Mouse (Mus musculus) small intestine, adult 2 months (tissue): ENCODE data around the gene Atp13a2. TPM values are rescaled to one million over a fixed set of nuclear protein-coding genes. Genes with fewer than 3 reads are reported as not detected.

Experiments
- H3K27ac ChIP-seq: fragments of 200-500 bp; 2 replicates; pipeline ENCODE4 v1.5.1; 2012; ENCODE audit warnings: low read depth, low read length, control low read depth, inconsistent platforms; ENCODE audit not compliant: insufficient read depth
- H3K27me3 ChIP-seq: fragments of 200-500 bp; 2 replicates; pipeline ENCODE4 v1.6.1; 2012; ENCODE audit warnings: mild to moderate bottlenecking, moderate library complexity, low read length, inconsistent platforms; ENCODE audit not compliant: control insufficient read depth, insufficient read depth
- H3K36me3 ChIP-seq: fragments of 200-500 bp; 2 replicates; pipeline ENCODE4 v1.6.1; 2012; ENCODE audit warnings: mild to moderate bottlenecking, low read length, control low read depth, inconsistent platforms; ENCODE audit not compliant: control insufficient read depth, insufficient read depth
- H3K4me1 ChIP-seq: fragments of 200-500 bp; 2 replicates; pipeline ENCODE4 v1.6.1; 2012; ENCODE audit warnings: low read length, inconsistent platforms, mixed read lengths; ENCODE audit not compliant: control insufficient read depth, insufficient read depth, insufficient read length
- H3K4me3 ChIP-seq: fragments of 200-500 bp; 2 replicates; pipeline ENCODE4 v1.5.1; 2012; ENCODE audit warnings: low read depth, mild to moderate bottlenecking, control low read depth, inconsistent platforms, low read length, moderate library complexity
- CTCF ChIP-seq: fragments of 200-500 bp; IDR thresholded peaks from 2 replicates; pipeline ENCODE4 v1.5.1; 2012; ENCODE audit warnings: low read depth, mild to moderate bottlenecking, control low read depth, inconsistent platforms, low read length, moderate library complexity, mixed read lengths; ENCODE audit not compliant: insufficient replicate concordance, insufficient read length; ENCODE audit errors: extremely low read depth
- POLR2A ChIP-seq: fragments of 200-500 bp; IDR thresholded peaks from 2 replicates; pipeline ENCODE4 v1.6.1; 2012; ENCODE audit warnings: low read depth, mild to moderate bottlenecking, control low read depth, inconsistent platforms, low read length, moderate library complexity
- WGBS: fragments of 180-500 bp; shearing (Covaris S2); methylation state at CpG from one replicate; pipeline ENCODE4 v1.1.7; 2018; 5-methylcytosine and 5-hydroxymethylcytosine counted together
- polyA plus RNA-seq: library from polyadenylated mRNA; depleted of rRNA; stranded (reverse); fragments of >200 nt; gene quantifications from 2 replicates; pipeline ENCODE4 v1.2.3, GENCODE M21; 2012

The Atp13a2 gene
- polyA plus RNA-seq, 1 experiment, result 63.0 TPM

GRCm38 (mm10) chr4:140947487-140948440, 38.9 kb upstream of the Atp13a2 start:
- no peak for TF ChIP-seq CTCF
- TF ChIP-seq POLR2A, result no peak
- 77% methylated on average over 12 of the region's 12 CpGs for WGBS
- H3K4me3 ChIP-seq, result no peak overlapping the region
- H3K36me3 ChIP-seq, result no peaks in the 10 kb centered on the region
- no peaks in the 10 kb centered on the region for H3K27me3 ChIP-seq
- H3K27ac ChIP-seq, result peak overlapping the region; percentile 62
- peaks cover 4% of the 10 kb centered on the region for H3K4me1 ChIP-seq

GRCm38 (mm10) chr4:140948481-140948880, 38.2 kb upstream of the Atp13a2 start:
- H3K4me3 ChIP-seq, result no peak overlapping the region
- H3K36me3 ChIP-seq, result no peaks in the 10 kb centered on the region
- H3K27ac ChIP-seq, result peak overlapping the region; percentile 62
- TF ChIP-seq CTCF, result no peak
- no peak for TF ChIP-seq POLR2A
- WGBS, result 46% methylated on average over 6 of the region's 6 CpGs
- H3K4me1 ChIP-seq, result peaks cover 4% of the 10 kb centered on the region
- no peaks in the 10 kb centered on the region for H3K27me3 ChIP-seq

DNA sequence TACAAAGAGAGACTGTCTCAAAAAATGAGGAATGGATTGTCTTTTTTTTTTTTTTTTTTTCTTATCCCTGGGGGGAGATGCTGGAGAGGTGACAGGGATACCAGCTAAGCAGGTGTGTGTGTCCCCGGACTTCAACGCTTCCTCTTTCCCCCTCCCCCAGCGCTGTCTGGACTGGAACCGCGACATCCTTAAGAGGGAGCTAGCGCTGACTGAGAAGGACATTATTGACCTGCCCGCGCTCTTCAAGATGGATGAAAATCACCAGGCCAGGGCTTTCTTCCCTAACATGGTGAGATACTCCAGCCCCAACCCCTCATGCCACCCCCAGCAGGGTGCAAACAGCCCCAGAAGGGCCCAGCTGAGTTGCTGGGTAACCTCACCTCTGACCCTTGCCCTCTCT, 37.6 kb upstream of the Atp13a2 start:
- peaks cover 4% of the 10 kb centered on the region for H3K4me1 ChIP-seq
- 88% methylated on average over 8 of the region's 8 CpGs for WGBS
- no peaks in the 10 kb centered on the region for H3K36me3 ChIP-seq
- H3K27ac ChIP-seq, result peak overlapping the region; percentile 62
- H3K4me3 ChIP-seq, result no peak overlapping the region
- H3K27me3 ChIP-seq, result no peaks in the 10 kb centered on the region
- TF ChIP-seq CTCF (no peak), POLR2A (no peak)

- H3K4me3 ChIP-seq, result no peak overlapping the region
- H3K4me1 ChIP-seq, result peaks cover 4% of the 10 kb centered on the region
- WGBS, result 82% methylated on average over 16 of the region's 16 CpGs
- H3K27ac ChIP-seq, result peak overlapping the region; percentile 62
- H3K27me3 ChIP-seq, result no peaks in the 10 kb centered on the region
- no peaks in the 10 kb centered on the region for H3K36me3 ChIP-seq
- TF ChIP-seq POLR2A (no peak), CTCF (no peak)
Observed at GRCm38 (mm10) chr4:140949616-140950015, 37.1 kb upstream of the Atp13a2 start.

- H3K4me1 ChIP-seq, result peaks cover 4% of the 10 kb centered on the region
Observed at GRCm38 (mm10) chr4:140950574-140950973, 36.1 kb upstream of the Atp13a2 start.

DNA sequence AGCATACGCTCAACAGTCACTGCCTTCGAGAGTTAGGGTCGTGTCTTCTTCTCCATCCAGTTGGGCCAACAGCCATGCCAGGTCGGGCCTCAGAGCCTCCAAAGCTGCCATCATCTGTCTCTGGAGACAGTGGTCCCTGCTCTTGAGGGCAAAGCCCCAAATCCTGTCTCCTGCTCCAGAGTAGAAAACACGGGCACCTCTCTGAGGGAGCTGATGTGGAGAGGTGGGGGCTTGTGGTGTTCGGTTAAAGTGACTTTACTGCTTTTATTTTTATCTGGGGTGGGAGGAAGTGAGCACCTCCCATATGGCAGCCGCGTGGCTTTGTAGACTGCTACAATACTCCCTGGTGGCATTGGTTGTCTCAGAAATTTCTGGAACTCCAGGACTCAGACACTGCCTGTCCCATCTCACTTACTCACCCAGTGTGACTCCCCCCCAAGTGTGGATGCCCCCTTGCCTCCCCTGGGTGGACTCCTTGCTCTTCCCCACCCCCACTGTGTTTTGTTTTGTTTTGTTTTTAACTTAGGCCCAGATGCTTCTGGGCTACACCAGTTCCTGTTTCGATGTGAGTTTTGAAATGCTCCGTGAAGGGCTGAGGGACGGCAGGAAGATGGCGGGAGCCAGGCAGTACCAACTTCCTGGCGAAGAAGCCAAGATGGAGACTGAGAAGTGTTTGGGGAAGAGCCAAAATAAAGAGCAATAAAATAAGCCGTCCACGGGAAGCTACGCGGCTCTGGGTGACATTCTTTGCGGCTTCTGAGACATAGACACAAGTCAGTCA, 34.6 kb upstream of the Atp13a2 start:
- 62% methylated on average over 18 of the region's 18 CpGs for WGBS
- peak overlapping the region; percentile 50 for H3K27ac ChIP-seq
- no peak overlapping the region for H3K4me3 ChIP-seq
- no peaks in the 10 kb centered on the region; the same call in 1 of the 2 replicates for H3K27me3 ChIP-seq
- no peaks in the 10 kb centered on the region for H3K36me3 ChIP-seq
- H3K4me1 ChIP-seq, result peaks cover 4% of the 10 kb centered on the region
- no peak for TF ChIP-seq POLR2A
- no peak for TF ChIP-seq CTCF

More at GRCm38 (mm10) chr4:140950574-140950973, 36.1 kb upstream of the Atp13a2 start:
- Histone ChIP-seq H3K27ac (no peak overlapping the region), H3K36me3 (no peaks in the 10 kb centered on the region), H3K4me3 (no peak overlapping the region), H3K27me3 (no peaks in the 10 kb centered on the region; the same call in 1 of the 2 replicates)
- 76% methylated on average over 3 of the region's 3 CpGs for WGBS
- no peak for TF ChIP-seq CTCF
- TF ChIP-seq POLR2A, result no peak
